Mouse (Mus musculus) thymus, adult 2 months (tissue): ENCODE measurements at regions not wholly inside any gene's neighbourhood (a gene's known extent, or its start where the extent isn't known, plus 50 kb on each side); places are given as distances from the start of the nearest gene placed in this dataset.

ENCODE experiments used
- DNase-seq: peaks from one replicate; pipeline ENCODE4 v3.0.0; 2021
- H3K27ac ChIP-seq: fragments of 200-500 bp; 2 replicates; pipeline ENCODE4 v1.5.1; 2012; ENCODE audit warnings: low read length, control low read depth; ENCODE audit not compliant: control insufficient read depth, insufficient read depth
- H3K27me3 ChIP-seq: fragments of 200-500 bp; 2 replicates; pipeline ENCODE4 v1.6.1; 2012; ENCODE audit warnings: mild to moderate bottlenecking, low read length, moderate library complexity, mixed read lengths; ENCODE audit not compliant: control insufficient read depth, insufficient read depth
- H3K36me3 ChIP-seq: fragments of 200-500 bp; 2 replicates; pipeline ENCODE4 v1.6.1; 2012; ENCODE audit warnings: mild to moderate bottlenecking, low read length, moderate library complexity; ENCODE audit not compliant: control insufficient read depth, insufficient read depth
- H3K4me1 ChIP-seq: fragments of 200-500 bp; replicated peaks from 2 replicates; pipeline ENCODE4 v1.6.1; 2012; ENCODE audit warnings: low read length; ENCODE audit not compliant: control insufficient read depth, insufficient read depth
- H3K4me3 ChIP-seq: fragments of 200-500 bp; 2 replicates; pipeline ENCODE4 v1.5.1; 2012; ENCODE audit warnings: mild to moderate bottlenecking, low read length, control low read depth, moderate library complexity; ENCODE audit not compliant: control insufficient read depth, insufficient read depth
- CTCF ChIP-seq: fragments of 200-500 bp; IDR thresholded peaks from 2 replicates; pipeline ENCODE4 v1.5.1; 2012; ENCODE audit warnings: mild to moderate bottlenecking, control low read depth, low read length, moderate library complexity, borderline replicate concordance; ENCODE audit not compliant: control insufficient read depth, poor library complexity, insufficient read depth; ENCODE audit errors: extremely low read depth
- POLR2A ChIP-seq: fragments of 200-500 bp; IDR thresholded peaks from 2 replicates; pipeline ENCODE4 v1.6.1; 2012; ENCODE audit warnings: mild to moderate bottlenecking, low read length, control low read depth, moderate library complexity; ENCODE audit not compliant: control insufficient read depth, poor library complexity, insufficient read depth; ENCODE audit errors: extremely low read depth
- WGBS: fragments of 180-500 bp; shearing (Covaris S2); methylation state at CpG from one replicate; pipeline ENCODE4 v1.1.7; 2018; 5-methylcytosine and 5-hydroxymethylcytosine counted together

- no peak for DNase-seq
- no peaks in the 10 kb centered on the region for H3K27me3 ChIP-seq
- no peak for TF ChIP-seq CTCF
- no peak for TF ChIP-seq POLR2A
- H3K36me3 ChIP-seq, result no peaks in the 10 kb centered on the region
- no peaks in the 10 kb centered on the region for H3K4me1 ChIP-seq
- H3K27ac ChIP-seq, result no peak overlapping the region
- H3K4me3 ChIP-seq, result no peak overlapping the region
Measured at GRCm38 (mm10) chr9:120754151-120754550, 174.9 kb upstream of the Ctnnb1 start.

GRCm38 (mm10) chr9:120755486-120755885, 173.5 kb upstream of the Ctnnb1 start:
- Histone ChIP-seq H3K4me3 (no peak overlapping the region), H3K27me3 (no peaks in the 10 kb centered on the region), H3K36me3 (no peaks in the 10 kb centered on the region), H3K4me1 (no peaks in the 10 kb centered on the region), H3K27ac (no peak overlapping the region)
- no peak for DNase-seq
- WGBS, result 93% methylated on average over 7 of the region's 7 CpGs
- TF ChIP-seq CTCF (no peak), POLR2A (no peak)

GRCm38 (mm10) chr9:120758003-120758402, 171.0 kb upstream of the Ctnnb1 start:
- Histone ChIP-seq H3K4me3 (no peak overlapping the region), H3K27me3 (no peaks in the 10 kb centered on the region), H3K27ac (no peak overlapping the region), H3K36me3 (no peaks in the 10 kb centered on the region), H3K4me1 (no peaks in the 10 kb centered on the region)
- TF ChIP-seq CTCF (no peak), POLR2A (no peak)
- no peak for DNase-seq
- 89% methylated on average over 3 of the region's 3 CpGs for WGBS

- H3K27me3 ChIP-seq, result no peaks in the 10 kb centered on the region
- WGBS, result 88% methylated on average over 1 of the region's 1 CpGs
- no peaks in the 10 kb centered on the region for H3K36me3 ChIP-seq
- no peak overlapping the region for H3K27ac ChIP-seq
- no peak overlapping the region for H3K4me3 ChIP-seq
- no peaks in the 10 kb centered on the region for H3K4me1 ChIP-seq
- TF ChIP-seq CTCF (no peak), POLR2A (no peak)
- no peak for DNase-seq
Measured at GRCm38 (mm10) chr9:120758632-120759031, 170.4 kb upstream of the Ctnnb1 start.

- no peaks in the 10 kb centered on the region for H3K36me3 ChIP-seq
- 67% methylated on average over 5 of the region's 5 CpGs for WGBS
- no peak overlapping the region for H3K27ac ChIP-seq
- TF ChIP-seq POLR2A, result no peak
- no peak for TF ChIP-seq CTCF
- DNase-seq, result no peak
- H3K27me3 ChIP-seq, result no peaks in the 10 kb centered on the region
- no peaks in the 10 kb centered on the region for H3K4me1 ChIP-seq
- no peak overlapping the region for H3K4me3 ChIP-seq
Measured at GRCm38 (mm10) chr9:120759771-120760170, 169.2 kb upstream of the Ctnnb1 start.

- TF ChIP-seq POLR2A (no peak), CTCF (no peak)
- no peak for DNase-seq
- H3K36me3 ChIP-seq, result no peaks in the 10 kb centered on the region
- H3K4me3 ChIP-seq, result no peak overlapping the region
- no peaks in the 10 kb centered on the region for H3K27me3 ChIP-seq
- no peaks in the 10 kb centered on the region for H3K4me1 ChIP-seq
- H3K27ac ChIP-seq, result no peak overlapping the region
- WGBS, result 97% methylated on average over 2 of the region's 2 CpGs
Measured at GRCm38 (mm10) chr9:120763802-120764201, 165.2 kb upstream of the Ctnnb1 start.

GRCm38 (mm10) chr9:120764663-120765062, 164.4 kb upstream of the Ctnnb1 start:
- Histone ChIP-seq H3K4me3 (no peak overlapping the region), H3K27ac (no peak overlapping the region), H3K36me3 (no peaks in the 10 kb centered on the region), H3K4me1 (no peaks in the 10 kb centered on the region), H3K27me3 (no peaks in the 10 kb centered on the region)
- WGBS, result 96% methylated on average over 9 of the region's 9 CpGs
- no peak for DNase-seq
- no peak for TF ChIP-seq CTCF

- H3K4me3 ChIP-seq, result no peak overlapping the region
- H3K36me3 ChIP-seq, result no peaks in the 10 kb centered on the region
- no peak for DNase-seq
- H3K27ac ChIP-seq, result no peak overlapping the region
- TF ChIP-seq CTCF (no peak), POLR2A (no peak)
- WGBS, result 94% methylated on average over 4 of the region's 4 CpGs
- no peaks in the 10 kb centered on the region for H3K4me1 ChIP-seq
- no peaks in the 10 kb centered on the region for H3K27me3 ChIP-seq
Measured at GRCm38 (mm10) chr9:120765292-120765691, 163.7 kb upstream of the Ctnnb1 start.
